Mouse (Mus musculus) forebrain, postnatal 0 days (tissue): ENCODE measurements around the gene Prss57. TPM values are rescaled to one million over a fixed set of nuclear protein-coding genes. Genes with fewer than 3 reads are reported as not detected.
A peak's percentile ranks its signal among the peaks of the same experiment; 100 is the strongest.

Experiments
- ATAC-seq: fragments of 200-750 bp; cut with Nextera tagmentation; 2 replicates; pipeline ENCODE4 v1.8.0; 2017; ENCODE audit warnings: mild to moderate bottlenecking, moderate library complexity
- DNase-seq: peaks from one replicate; pipeline ENCODE4 v3.0.0-alpha.2; 2015
- H3K27ac ChIP-seq: fragments of 300-500 bp; sonication (generic); 2 replicates; pipeline ENCODE4 v1.5.1; 2014; ENCODE audit warnings: low read depth, mild to moderate bottlenecking, antibody characterized with exemption, low read length, moderate library complexity, mixed read lengths
- H3K27me3 ChIP-seq: fragments of 300-500 bp; sonication (generic); 2 replicates; pipeline ENCODE4 v1.6.1; 2014; ENCODE audit warnings: mild to moderate bottlenecking, low read length, mixed read lengths; ENCODE audit not compliant: insufficient read depth
- H3K36me3 ChIP-seq: fragments of 300-500 bp; sonication (generic); 2 replicates; pipeline ENCODE4 v1.6.1; 2014; ENCODE audit warnings: mild to moderate bottlenecking, moderate library complexity; ENCODE audit not compliant: insufficient read depth
- H3K4me1 ChIP-seq: fragments of 300-500 bp; sonication (generic); 2 replicates; pipeline ENCODE4 v1.6.1; 2014; ENCODE audit warnings: antibody characterized with exemption; ENCODE audit not compliant: insufficient read depth
- H3K4me2 ChIP-seq: fragments of 300-500 bp; sonication (generic); 2 replicates; pipeline ENCODE4 v1.6.1; 2014; ENCODE audit warnings: low read depth, mild to moderate bottlenecking, moderate library complexity
- H3K4me3 ChIP-seq: fragments of 300-500 bp; sonication (generic); 2 replicates; pipeline ENCODE4 v1.5.1; 2014; ENCODE audit warnings: low read depth, low read length, mixed read lengths
- H3K9ac ChIP-seq: fragments of 300-500 bp; sonication (generic); 2 replicates; pipeline ENCODE4 v1.6.1; 2014; ENCODE audit warnings: mild to moderate bottlenecking
- H3K9me3 ChIP-seq: fragments of 300-500 bp; sonication (generic); 2 replicates; pipeline ENCODE4 v1.6.1; 2016; ENCODE audit warnings: low read length
- CTCF ChIP-seq: sonication (generic); IDR thresholded peaks from 2 replicates; pipeline ENCODE4 v1.5.1; 2016; ENCODE audit warnings: antibody characterized with exemption, control low read depth, low read depth
- WGBS: fragments of 180-500 bp; shearing (Covaris S2); extraction: QIAGEN DNeasy Blood & Tissue Kit; methylation state at CpG from one replicate; pipeline ENCODE4 v1.1.7; 2014; 5-methylcytosine and 5-hydroxymethylcytosine counted together
- polyA plus RNA-seq: library from polyadenylated mRNA; unstranded; fragments of >200 nt; fragmentation: Nextera tagmentation; extraction: Ambion mirVana; gene quantifications from 2 replicates; pipeline ENCODE4 v1.2.1, GENCODE M21; 2015
- total RNA-seq: library from RNA; depleted of rRNA; stranded (reverse); fragments of >200 nt; gene quantifications from 2 replicates; pipeline ENCODE4 v1.2.3, GENCODE M21; 2014

Gene Prss57
- total and polyA plus RNA-seq, 2 experiments from 2014 or later = 0.35 TPM; not detected in 1

GRCm38 (mm10) chr10:79831583-79831982, 40.8 kb upstream of the Prss57 start:
- H3K9me3 ChIP-seq = no peaks in the 10 kb centered on the region
- DNase-seq (no peak), ATAC-seq (no peak)
- H3K4me1 ChIP-seq = no peaks in the 10 kb centered on the region
- WGBS = 76% methylated on average over 3 of the region's 3 CpGs
- H3K27ac ChIP-seq = no peak overlapping the region
- H3K9ac ChIP-seq = no peak overlapping the region
- TF ChIP-seq CTCF = no peak
- H3K36me3 ChIP-seq = no peaks in the 10 kb centered on the region
- no peak overlapping the region for H3K4me3 ChIP-seq
- no peaks in the 10 kb centered on the region for H3K27me3 ChIP-seq
- no peak overlapping the region for H3K4me2 ChIP-seq

GRCm38 (mm10) chr10:79824413-79824812, 33.7 kb upstream of the Prss57 start:
- H3K36me3 ChIP-seq = peaks cover 12% of the 10 kb centered on the region
- ATAC-seq (no peak), DNase-seq (no peak)
- WGBS = 73% methylated on average over 6 of the region's 6 CpGs
- no peak overlapping the region for H3K4me3 ChIP-seq
- H3K27me3 ChIP-seq = no peaks in the 10 kb centered on the region
- H3K9ac ChIP-seq = no peak overlapping the region
- H3K9me3 ChIP-seq = no peaks in the 10 kb centered on the region
- no peaks in the 10 kb centered on the region for H3K4me1 ChIP-seq
- no peak overlapping the region for H3K27ac ChIP-seq
- H3K4me2 ChIP-seq = no peak overlapping the region
- TF ChIP-seq CTCF = no peak

- no peak overlapping the region for H3K27ac ChIP-seq
Measured at GRCm38 (mm10) chr10:79823011-79823410, 32.2 kb upstream of the Prss57 start.

GRCm38 (mm10) chr10:79822372-79822771, 31.6 kb upstream of the Prss57 start:
- WGBS = 38% methylated on average over 17 of the region's 17 CpGs
- no peaks in the 10 kb centered on the region for H3K9me3 ChIP-seq
- no peak for TF ChIP-seq CTCF
- no peaks in the 10 kb centered on the region for H3K27me3 ChIP-seq
- no peak for ATAC-seq
- H3K4me2 ChIP-seq = no peak overlapping the region
- no peaks in the 10 kb centered on the region for H3K4me1 ChIP-seq
- H3K4me3 ChIP-seq = no peak overlapping the region
- peaks cover 25% of the 10 kb centered on the region for H3K36me3 ChIP-seq
- H3K9ac ChIP-seq = no peak overlapping the region
- DNase-seq = no peak
- H3K27ac ChIP-seq = no peak overlapping the region

More at GRCm38 (mm10) chr10:79823011-79823410, 32.2 kb upstream of the Prss57 start:
- WGBS = 83% methylated on average over 6 of the region's 6 CpGs
- DNase-seq = no peak
- Histone ChIP-seq H3K4me3 (no peak overlapping the region), H3K9me3 (no peaks in the 10 kb centered on the region), H3K27me3 (no peaks in the 10 kb centered on the region), H3K9ac (no peak overlapping the region), H3K4me1 (no peaks in the 10 kb centered on the region), H3K4me2 (no peak overlapping the region), H3K36me3 (peaks cover 25% of the 10 kb centered on the region)
- no peak for ATAC-seq
- TF ChIP-seq CTCF = no peak

GRCm38 (mm10) chr10:79821731-79822130, 31.0 kb upstream of the Prss57 start:
- Histone ChIP-seq H3K27ac (no peak overlapping the region), H3K9ac (no peak overlapping the region), H3K4me1 (no peaks in the 10 kb centered on the region), H3K4me3 (no peak overlapping the region), H3K9me3 (no peaks in the 10 kb centered on the region), H3K4me2 (no peak overlapping the region), H3K27me3 (no peaks in the 10 kb centered on the region), H3K36me3 (peaks cover 29% of the 10 kb centered on the region)
- DNase-seq (no peak), ATAC-seq (0 out of 2 replicates have a peak, but pooled peaks have one; percentile 4)
- WGBS = 93% methylated on average over 12 of the region's 12 CpGs
- no peak for TF ChIP-seq CTCF

- WGBS = 72% methylated on average over 11 of the region's 11 CpGs
- no peaks in the 10 kb centered on the region for H3K4me1 ChIP-seq
- no peak within 1 kb of the TSS for H3K9ac ChIP-seq
- no peaks in the 10 kb centered on the region for H3K27me3 ChIP-seq
- no peak for TF ChIP-seq CTCF
- H3K27ac ChIP-seq = no peak within 1 kb of the TSS
- no peak within 1 kb of the TSS for H3K4me3 ChIP-seq
- H3K36me3 ChIP-seq = peaks cover 39% of the 10 kb centered on the region
- no peak for ATAC-seq
- no peaks in the 10 kb centered on the region for H3K9me3 ChIP-seq
- H3K4me2 ChIP-seq = no peak within 1 kb of the TSS
- DNase-seq = no peak
Measured at GRCm38 (mm10) chr10:79820782-79821181, 30.0 kb upstream of the Prss57 start, which contains the start of gene Misp. TSS of gene Misp (plus strand) at chr10:79820989.

GRCm38 (mm10) chr10:79820277-79820676, 29.5 kb upstream of the Prss57 start:
- peaks cover 44% of the 10 kb centered on the region for H3K36me3 ChIP-seq
- DNase-seq = no peak

More at GRCm38 (mm10) chr10:79820277-79820676, 29.5 kb upstream of the Prss57 start:
- no peak for ATAC-seq
- no peak for TF ChIP-seq CTCF
- WGBS = 84% methylated on average over 8 of the region's 8 CpGs
- H3K4me2 ChIP-seq = no peak overlapping the region
- H3K27ac ChIP-seq = no peak overlapping the region
- H3K27me3 ChIP-seq = no peaks in the 10 kb centered on the region
- H3K4me1 ChIP-seq = no peaks in the 10 kb centered on the region
- H3K4me3 ChIP-seq = no peak overlapping the region
- no peaks in the 10 kb centered on the region for H3K9me3 ChIP-seq
- H3K9ac ChIP-seq = no peak overlapping the region
